Mouse (Mus musculus) heart, embryonic 13.5 days (tissue): Measurements from ENCODE around the gene C2cd4c. TPM values are rescaled to one million over a fixed set of nuclear protein-coding genes. Genes with fewer than 3 reads are reported as not detected.

Experiments
- ATAC-seq: fragments of 200-750 bp; cut with Nextera tagmentation; 2 replicates; pipeline ENCODE4 v1.8.0; 2017; ENCODE audit warnings: moderate TSS enrichment; ENCODE audit not compliant: insufficient number of reproducible peaks, low FRiP score, low TSS enrichment; ENCODE audit errors: extremely low read depth
- H3K27ac ChIP-seq: fragments of 300-500 bp; sonication (generic); replicated peaks from 2 replicates; pipeline ENCODE4 v1.5.1; 2015; ENCODE audit warnings: moderate library complexity, mild to moderate bottlenecking, inconsistent platforms
- H3K27me3 ChIP-seq: fragments of 300-500 bp; sonication (generic); replicated peaks from 2 replicates; pipeline ENCODE4 v1.6.1; 2015; ENCODE audit warnings: mild to moderate bottlenecking, inconsistent platforms
- H3K36me3 ChIP-seq: fragments of 300-500 bp; sonication (generic); 2 replicates; pipeline ENCODE4 v1.6.1; 2015; ENCODE audit warnings: mild to moderate bottlenecking, inconsistent platforms
- H3K4me1 ChIP-seq: fragments of 300-500 bp; sonication (generic); 2 replicates; pipeline ENCODE4 v1.6.1; 2015; ENCODE audit warnings: inconsistent platforms
- H3K4me2 ChIP-seq: fragments of 300-500 bp; sonication (generic); 2 replicates; pipeline ENCODE4 v1.6.1; 2015; ENCODE audit warnings: inconsistent platforms, mild to moderate bottlenecking, moderate library complexity
- H3K4me3 ChIP-seq: fragments of 300-500 bp; sonication (generic); 2 replicates; pipeline ENCODE4 v1.5.1; 2015; ENCODE audit warnings: moderate library complexity, mild to moderate bottlenecking, inconsistent platforms
- H3K9ac ChIP-seq: fragments of 300-500 bp; sonication (generic); 2 replicates; pipeline ENCODE4 v1.6.1; 2015; ENCODE audit warnings: inconsistent platforms, mild to moderate bottlenecking, moderate library complexity
- H3K9me3 ChIP-seq: fragments of 300-500 bp; sonication (generic); 2 replicates; pipeline ENCODE4 v1.6.1; 2016; ENCODE audit warnings: inconsistent platforms
- WGBS: fragments of 180-500 bp; shearing (Covaris S2); methylation state at CpG from one replicate; pipeline ENCODE4 v1.1.7; 2015; ENCODE audit warnings: mixed read lengths; 5-methylcytosine and 5-hydroxymethylcytosine counted together
- polyA plus RNA-seq: library from polyadenylated mRNA; unstranded; fragments of >200 nt; fragmentation: Nextera tagmentation; extraction: Ambion mirVana; gene quantifications from 2 replicates; pipeline ENCODE4 v1.2.1, GENCODE M21; 2015

Gene C2cd4c
- polyA plus RNA-seq, 1 experiment from 2014 or later, result not detected

- Histone ChIP-seq H3K9me3 (no peaks in the 10 kb centered on the region), H3K36me3 (no peaks in the 10 kb centered on the region), H3K4me2 (no peak overlapping the region), H3K9ac (no peak overlapping the region), H3K27me3 (peaks cover 13% of the 10 kb centered on the region), H3K4me1 (no peaks in the 10 kb centered on the region), H3K27ac (no peak overlapping the region), H3K4me3 (no peak overlapping the region)
- ATAC-seq, result no peak
- WGBS, result 64% methylated on average over 4 of the region's 4 CpGs
These were observed 36.4 kb downstream of the C2cd4c start for GRCm38 (mm10) chr10:79577376-79577775.

DNA sequence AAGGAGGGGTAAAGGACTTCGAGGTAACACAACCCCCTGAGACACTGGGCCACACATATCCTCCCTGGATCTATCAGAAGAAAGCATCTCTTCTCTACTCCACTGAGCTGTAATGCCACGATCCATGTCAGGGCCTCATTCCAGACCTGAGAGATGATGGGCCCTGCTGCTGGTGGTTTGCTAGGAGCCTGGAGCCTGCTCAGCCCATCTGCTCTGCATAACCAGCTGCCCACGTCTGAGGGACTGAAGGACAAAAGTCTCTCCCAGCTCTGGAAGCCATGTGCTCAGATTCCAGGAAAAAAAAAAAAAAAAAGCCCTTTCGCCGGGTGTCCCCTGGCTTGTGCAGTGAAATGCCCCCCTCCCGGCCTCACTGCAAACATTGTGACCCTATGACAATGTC lies 38.1 kb downstream of the C2cd4c start:
- 60% methylated on average over 6 of the region's 6 CpGs for WGBS
- Histone ChIP-seq H3K27me3 (peaks cover 13% of the 10 kb centered on the region), H3K4me2 (no peak overlapping the region), H3K4me3 (no peak overlapping the region), H3K27ac (no peak overlapping the region), H3K9ac (no peak overlapping the region), H3K9me3 (no peaks in the 10 kb centered on the region), H3K36me3 (no peaks in the 10 kb centered on the region), H3K4me1 (no peaks in the 10 kb centered on the region)
- no peak for ATAC-seq

GRCm38 (mm10) chr10:79574796-79575195 lies 39.0 kb downstream of the C2cd4c start:
- H3K27ac ChIP-seq, result no peak overlapping the region
- 81% methylated on average over 6 of the region's 6 CpGs for WGBS
- H3K36me3 ChIP-seq, result no peaks in the 10 kb centered on the region
- H3K4me1 ChIP-seq, result no peaks in the 10 kb centered on the region
- no peak overlapping the region for H3K4me3 ChIP-seq
- H3K4me2 ChIP-seq, result no peak overlapping the region
- no peak for ATAC-seq
- no peaks in the 10 kb centered on the region for H3K9me3 ChIP-seq
- H3K27me3 ChIP-seq, result peaks cover 11% of the 10 kb centered on the region
- no peak overlapping the region for H3K9ac ChIP-seq

DNA sequence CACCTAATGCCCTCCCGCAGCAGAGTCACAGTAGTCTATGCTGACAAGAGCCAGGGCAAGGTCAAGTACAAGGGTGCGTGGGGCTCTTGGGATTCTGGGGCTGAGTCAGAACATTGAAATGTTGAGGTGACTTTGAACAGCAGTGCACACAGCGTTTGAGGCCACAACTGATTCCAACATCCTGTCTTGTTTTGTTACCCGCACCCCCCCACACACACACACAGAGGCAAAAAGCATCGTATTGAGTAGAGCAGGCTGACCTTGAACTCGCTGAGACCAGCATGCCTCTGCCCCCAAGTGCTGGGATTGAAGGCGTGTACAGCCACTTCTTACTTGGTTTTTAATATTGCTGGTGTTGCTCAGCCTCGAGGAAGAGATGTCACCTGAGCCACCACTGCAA lies 39.5 kb downstream of the C2cd4c start:
- ATAC-seq, result no peak
- Histone ChIP-seq H3K36me3 (no peaks in the 10 kb centered on the region), H3K4me1 (no peaks in the 10 kb centered on the region), H3K4me2 (no peak overlapping the region), H3K27me3 (peaks cover 6% of the 10 kb centered on the region), H3K9me3 (no peaks in the 10 kb centered on the region), H3K4me3 (no peak overlapping the region), H3K9ac (no peak overlapping the region), H3K27ac (no peak overlapping the region)
- WGBS, result 69% methylated on average over 8 of the region's 8 CpGs

DNA sequence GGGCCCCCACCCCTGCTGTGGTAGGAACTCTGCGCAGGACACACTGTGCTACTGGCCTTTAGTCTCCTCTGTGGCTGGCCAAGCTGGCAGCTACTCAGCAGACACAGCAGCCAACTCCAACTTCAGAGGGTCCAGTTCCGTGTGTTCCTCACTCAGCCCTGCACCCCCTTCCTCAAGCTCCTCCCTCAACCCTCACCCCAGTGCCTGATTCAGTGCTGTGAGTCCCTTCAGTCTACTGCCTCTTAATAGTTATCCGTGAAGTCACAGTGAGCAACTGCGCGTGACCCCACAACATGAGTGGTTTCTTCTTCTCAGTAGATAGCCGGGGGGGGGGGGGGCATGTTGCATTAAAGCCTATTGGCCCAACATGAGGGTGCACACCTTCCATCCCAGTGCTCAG lies 40.2 kb downstream of the C2cd4c start:
- 76% methylated on average over 6 of the region's 6 CpGs for WGBS
- Histone ChIP-seq H3K27ac (no peak overlapping the region), H3K36me3 (no peaks in the 10 kb centered on the region), H3K4me1 (no peaks in the 10 kb centered on the region), H3K4me3 (no peak overlapping the region), H3K9me3 (no peaks in the 10 kb centered on the region), H3K9ac (no peak overlapping the region), H3K27me3 (peaks cover under 1% of the 10 kb centered on the region; the same call in 1 of the 2 replicates), H3K4me2 (no peak overlapping the region)
- no peak for ATAC-seq

DNA sequence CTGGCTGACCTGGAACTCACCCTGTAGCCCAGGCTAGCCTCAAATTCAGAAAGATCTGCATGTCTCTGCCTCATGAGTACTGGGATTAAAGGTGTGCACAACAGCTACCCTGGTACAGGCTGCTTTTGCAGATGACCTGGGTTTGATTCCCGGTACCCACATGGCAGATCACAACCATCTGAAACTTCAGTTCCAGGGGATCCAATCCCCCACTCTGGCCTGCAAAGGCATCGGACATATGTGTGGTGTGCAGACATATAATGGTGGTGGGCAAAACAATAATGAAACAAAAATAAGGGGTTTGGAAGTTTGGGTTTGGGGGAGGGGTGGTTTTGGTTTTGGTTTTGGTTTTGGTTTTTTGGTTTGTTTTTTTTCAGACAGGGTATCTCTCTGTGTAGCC lies 42.5 kb downstream of the C2cd4c start:
- Histone ChIP-seq H3K36me3 (no peaks in the 10 kb centered on the region), H3K9ac (no peak overlapping the region), H3K9me3 (0 out of 2 replicates have a peak, but pooled peaks cover 4% of the 10 kb centered on the region), H3K4me3 (no peak overlapping the region), H3K4me1 (no peaks in the 10 kb centered on the region), H3K27ac (no peak overlapping the region), H3K4me2 (no peak overlapping the region), H3K27me3 (no peaks in the 10 kb centered on the region)
- ATAC-seq, result no peak
- WGBS, result 87% methylated on average over 2 of the region's 2 CpGs

GRCm38 (mm10) chr10:79569921-79570320 lies 43.9 kb downstream of the C2cd4c start:
- WGBS, result 83% methylated on average over 5 of the region's 5 CpGs

GRCm38 (mm10) chr10:79559716-79560115 lies 54.1 kb downstream of the C2cd4c start:
- WGBS, result 82% methylated on average over 2 of the region's 2 CpGs
- no peaks in the 10 kb centered on the region for H3K36me3 ChIP-seq

More at GRCm38 (mm10) chr10:79569921-79570320, 43.9 kb downstream of the C2cd4c start:
- no peak overlapping the region for H3K9ac ChIP-seq
- no peaks in the 10 kb centered on the region for H3K27me3 ChIP-seq
- ATAC-seq, result no peak
- no peak overlapping the region for H3K27ac ChIP-seq
- H3K4me3 ChIP-seq, result no peak overlapping the region
- no peaks in the 10 kb centered on the region for H3K36me3 ChIP-seq
- H3K4me1 ChIP-seq, result no peaks in the 10 kb centered on the region
- H3K4me2 ChIP-seq, result no peak overlapping the region
- peaks cover 9% of the 10 kb centered on the region for H3K9me3 ChIP-seq

DNA sequence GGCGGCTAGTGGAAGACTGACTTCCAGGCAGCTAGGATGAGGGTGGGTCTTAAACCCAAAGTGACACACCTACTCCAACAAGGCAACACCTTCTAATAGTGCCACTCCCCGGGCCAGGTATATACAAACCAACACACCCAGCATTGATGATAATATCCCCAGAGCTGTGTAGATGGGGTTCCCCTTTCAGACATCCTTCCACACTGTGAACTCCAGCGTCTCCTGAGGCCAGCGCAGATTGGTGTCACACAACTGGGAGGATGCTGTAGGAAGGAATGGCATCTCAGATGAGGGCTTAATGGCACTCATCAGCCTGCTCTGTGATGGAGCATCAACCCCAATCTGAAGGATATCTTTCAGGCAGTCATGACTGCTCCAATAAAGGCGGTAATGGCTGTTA lies 56.3 kb downstream of the C2cd4c start:
- Histone ChIP-seq H3K4me2 (no peak overlapping the region), H3K27me3 (no peaks in the 10 kb centered on the region), H3K9me3 (no peaks in the 10 kb centered on the region), H3K4me3 (no peak overlapping the region), H3K4me1 (peaks cover 23% of the 10 kb centered on the region), H3K36me3 (no peaks in the 10 kb centered on the region), H3K27ac (no peak overlapping the region), H3K9ac (no peak overlapping the region)
- WGBS, result 87% methylated on average over 5 of the region's 5 CpGs
- no peak for ATAC-seq

More at GRCm38 (mm10) chr10:79559716-79560115, 54.1 kb downstream of the C2cd4c start:
- no peak for ATAC-seq
- no peak overlapping the region for H3K4me3 ChIP-seq
- H3K9ac ChIP-seq, result no peak overlapping the region
- no peaks in the 10 kb centered on the region for H3K27me3 ChIP-seq
- H3K9me3 ChIP-seq, result peaks cover 4% of the 10 kb centered on the region; the same call in 1 of the 2 replicates
- H3K27ac ChIP-seq, result no peak overlapping the region
- no peak overlapping the region for H3K4me2 ChIP-seq
- H3K4me1 ChIP-seq, result 0 out of 2 replicates have a peak, but pooled peaks cover 6% of the 10 kb centered on the region

DNA sequence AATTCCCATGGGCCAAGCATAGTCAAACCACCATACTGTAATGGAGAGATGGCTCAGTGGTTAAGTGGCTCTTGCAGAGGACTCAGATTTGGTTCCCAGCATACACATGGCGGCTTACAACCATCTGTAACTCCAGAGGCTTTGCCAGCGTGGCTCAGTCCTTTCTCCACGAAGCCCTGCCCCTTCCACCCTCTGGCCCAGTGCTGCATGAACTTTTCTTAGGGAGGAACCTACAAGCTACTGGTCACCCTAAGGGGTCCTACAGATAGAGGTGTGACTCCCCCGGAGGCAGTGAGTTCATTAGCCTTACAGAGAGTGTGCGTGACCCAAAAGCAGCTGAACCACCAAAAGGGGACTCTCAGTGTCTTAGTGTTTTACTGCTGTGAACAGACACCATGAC lies 56.9 kb downstream of the C2cd4c start:
- no peaks in the 10 kb centered on the region for H3K36me3 ChIP-seq
- no peak overlapping the region for H3K9ac ChIP-seq
- no peaks in the 10 kb centered on the region for H3K27me3 ChIP-seq
- ATAC-seq, result no peak
- H3K4me3 ChIP-seq, result no peak overlapping the region
- no peak overlapping the region for H3K27ac ChIP-seq
- no peak overlapping the region for H3K4me2 ChIP-seq
- H3K4me1 ChIP-seq, result peaks cover 26% of the 10 kb centered on the region
- H3K9me3 ChIP-seq, result no peaks in the 10 kb centered on the region
- 85% methylated on average over 5 of the region's 5 CpGs for WGBS
